Mouse (Mus musculus): ENCODE data around the gene Esam. TPM values are rescaled to one million over a fixed set of nuclear protein-coding genes. Genes with fewer than 3 reads are reported as not detected.

The Esam gene
- polyA plus RNA-seq, 1 experiment from 2014 or later, result 47.0 TPM

DNA sequence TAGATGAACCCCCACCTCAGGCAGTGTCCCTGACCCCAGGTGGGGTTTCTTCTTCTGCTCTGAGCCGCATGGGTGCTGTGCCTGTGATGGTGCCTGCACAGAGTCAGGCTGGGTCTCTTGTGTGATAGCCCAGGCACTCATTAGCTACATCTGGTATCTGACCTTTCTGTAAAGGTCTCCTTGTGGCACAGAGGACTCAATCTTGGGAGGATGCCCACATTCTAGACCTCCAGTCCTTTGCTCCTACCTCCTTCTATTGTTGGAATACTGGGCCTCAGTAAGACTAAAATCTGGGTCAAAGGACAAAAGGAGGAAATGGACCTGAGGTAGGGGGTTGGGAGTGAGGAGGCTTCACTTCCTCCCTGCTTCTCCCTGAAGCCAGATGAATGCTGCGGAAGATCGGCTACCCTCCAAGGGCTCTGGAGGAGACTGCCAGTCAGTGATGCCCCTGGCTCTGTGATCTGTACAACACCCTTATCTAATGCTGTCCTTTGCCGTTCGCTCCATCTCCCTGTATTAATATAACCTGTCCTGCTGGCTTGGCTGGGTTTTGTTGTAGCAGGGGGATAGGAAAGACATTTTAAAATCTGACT lies 9.9 kb downstream of the Esam start:
- Histone ChIP-seq H3K4me1 (no peaks in the 10 kb centered on the region), H3K27me3 (replicated peaks) (peaks cover 8% of the 10 kb centered on the region; the same call in 1 of the 2 replicates), H3K9me3 (no peaks in the 10 kb centered on the region), H3K4me2 (no peak overlapping the region), H3K27ac (no peak overlapping the region), H3K4me3 (no peak overlapping the region), H3K36me3 (replicated peaks) (no peaks in the 10 kb centered on the region), H3K9ac (no peak overlapping the region)
- 82% methylated on average over 5 of the region's 5 CpGs for WGBS
- ATAC-seq (replicated peaks), result 0 out of 2 replicates have a peak, but pooled peaks have one; percentile 20

DNA sequence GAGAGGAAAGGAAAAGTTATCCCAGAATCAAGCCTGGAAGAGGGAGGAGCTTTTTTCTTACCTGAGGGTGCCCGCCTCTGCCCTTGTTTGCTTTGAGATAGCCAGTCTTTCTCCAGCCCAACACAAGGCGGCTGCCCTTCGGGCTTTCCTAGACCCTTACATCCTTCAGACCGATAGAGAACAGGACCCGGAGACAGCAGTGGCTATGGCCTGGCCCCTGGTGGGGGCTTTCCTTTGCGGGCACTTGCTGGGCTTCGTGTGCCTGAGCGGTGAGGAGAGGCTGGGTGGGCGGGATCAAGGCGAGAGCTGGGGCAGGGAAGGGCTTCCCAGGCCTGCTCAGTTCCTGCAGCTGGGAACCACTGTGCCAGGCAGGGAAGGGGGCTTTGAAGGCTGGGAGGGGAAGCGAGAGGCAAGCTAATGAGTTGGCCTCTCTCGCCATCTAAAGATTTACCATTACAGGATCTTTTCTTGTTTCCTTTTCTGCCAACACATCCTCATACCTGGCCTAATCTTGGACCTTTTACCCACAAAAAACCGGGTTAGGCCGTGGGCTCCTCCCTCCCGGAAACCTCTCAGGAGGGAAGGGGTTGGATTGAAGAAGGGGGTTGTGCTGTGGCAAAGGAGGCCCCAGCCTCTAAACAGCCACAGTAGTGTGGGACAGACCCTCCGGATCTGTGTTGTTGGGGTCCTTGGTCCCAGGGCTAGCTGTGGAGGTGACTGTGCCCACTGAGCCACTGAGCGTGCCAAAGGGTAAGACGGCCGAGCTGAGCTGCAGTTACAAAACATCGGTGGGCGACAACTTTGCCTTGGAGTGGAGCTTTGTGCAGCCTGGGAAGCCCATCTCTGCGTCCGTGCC lies 11.5 kb downstream of the Esam start, which contains the start of gene Vsig2:
Vsig2 (plus strand) TSS at position 86 of the 856 bp plus-strand sequence.
- no peak within 1 kb of the TSS for H3K9ac ChIP-seq
- no peaks in the 10 kb centered on the region for H3K9me3 ChIP-seq
- H3K4me1 ChIP-seq, result peaks cover 2% of the 10 kb centered on the region; the same call in 1 of the 2 replicates
- 49% methylated on average over 23 of the region's 23 CpGs for WGBS
- no peak within 1 kb of the TSS for H3K27ac ChIP-seq
- H3K4me3 ChIP-seq, result no peak within 1 kb of the TSS
- ATAC-seq (replicated peaks), result no peak
- no peak within 1 kb of the TSS for H3K4me2 ChIP-seq
- no peaks in the 10 kb centered on the region for H3K36me3 ChIP-seq (replicated peaks)
- peaks cover 8% of the 10 kb centered on the region; the same call in 1 of the 2 replicates for H3K27me3 ChIP-seq (replicated peaks)

DNA sequence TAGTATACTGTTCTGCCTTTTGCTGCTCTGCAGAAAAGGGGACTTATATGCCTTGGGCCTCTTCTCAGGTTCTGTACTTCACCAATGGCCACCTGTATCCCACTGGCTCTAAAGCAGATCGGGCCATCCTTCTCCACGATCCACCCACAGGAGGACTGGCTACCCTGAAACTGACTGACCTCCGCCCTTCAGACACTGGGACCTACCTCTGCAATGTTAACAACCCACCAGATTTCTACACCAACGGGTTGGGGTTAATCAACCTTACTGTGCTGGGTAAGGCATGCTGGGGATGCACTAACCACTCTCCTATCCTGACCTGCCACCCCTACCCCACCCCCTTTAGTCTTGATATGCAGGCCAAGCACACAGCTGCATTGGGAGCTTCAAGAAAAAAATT lies 12.3 kb downstream of the Esam start:
- ATAC-seq (replicated peaks), result no peak

DNA sequence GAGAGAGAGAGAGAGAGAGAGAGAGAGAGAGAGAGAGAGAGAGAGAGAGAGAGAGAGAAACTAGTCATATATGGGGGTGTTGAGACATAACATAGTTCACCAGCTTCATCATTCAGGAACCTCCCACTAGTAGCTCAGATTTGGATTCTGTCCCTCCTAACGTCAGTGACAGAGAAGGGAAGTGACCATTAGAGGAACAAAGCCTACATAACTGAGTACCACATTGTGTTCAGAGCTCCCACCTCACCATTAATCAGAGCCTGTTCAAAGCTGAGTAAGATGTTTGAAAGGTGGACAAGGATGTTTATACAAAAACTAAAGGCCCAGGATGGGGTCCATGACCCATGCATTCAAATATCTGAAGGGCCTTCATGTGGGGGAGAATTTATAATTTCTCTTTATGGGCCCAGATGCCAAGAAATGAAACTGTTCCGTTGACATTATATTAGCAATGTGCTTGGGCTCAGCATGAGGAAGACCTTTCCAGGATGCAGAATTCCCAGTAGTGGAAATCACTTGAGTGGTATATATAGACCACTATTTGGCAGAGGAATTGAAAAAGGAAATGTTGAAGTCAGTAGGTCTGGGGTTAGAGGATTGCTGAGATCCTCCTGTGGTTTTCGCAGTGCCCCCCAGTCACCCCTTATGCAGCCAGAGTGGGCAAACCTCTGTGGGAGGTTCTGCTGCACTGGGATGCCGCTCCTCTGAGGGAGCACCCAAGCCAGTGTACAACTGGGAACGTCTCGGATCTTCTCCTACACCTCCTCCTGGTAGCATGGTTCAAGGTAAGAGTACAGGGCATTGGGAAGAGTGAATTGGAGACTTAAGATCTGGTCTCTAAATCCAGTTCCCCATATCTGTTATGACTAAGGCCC lies 13.1 kb downstream of the Esam start:
- ATAC-seq (replicated peaks), result no peak
- no peaks in the 10 kb centered on the region for H3K36me3 ChIP-seq (replicated peaks)
- H3K9ac ChIP-seq, result no peak overlapping the region
- H3K4me3 ChIP-seq, result no peak overlapping the region
- no peak overlapping the region for H3K4me2 ChIP-seq
- H3K4me1 ChIP-seq, result peaks cover 16% of the 10 kb centered on the region
- H3K27ac ChIP-seq, result no peak overlapping the region
- H3K27me3 ChIP-seq (replicated peaks), result peaks cover 18% of the 10 kb centered on the region
- WGBS, result 81% methylated on average over 6 of the region's 6 CpGs
- no peaks in the 10 kb centered on the region for H3K9me3 ChIP-seq

More for the DNA sequence above, 12.3 kb downstream of the Esam start:
- Histone ChIP-seq H3K4me3 (no peak overlapping the region), H3K36me3 (replicated peaks) (no peaks in the 10 kb centered on the region), H3K4me1 (peaks cover 9% of the 10 kb centered on the region), H3K9ac (no peak overlapping the region), H3K4me2 (no peak overlapping the region), H3K27ac (no peak overlapping the region), H3K9me3 (no peaks in the 10 kb centered on the region), H3K27me3 (replicated peaks) (peaks cover 11% of the 10 kb centered on the region)
- 94% methylated on average over 4 of the region's 4 CpGs for WGBS

DNA sequence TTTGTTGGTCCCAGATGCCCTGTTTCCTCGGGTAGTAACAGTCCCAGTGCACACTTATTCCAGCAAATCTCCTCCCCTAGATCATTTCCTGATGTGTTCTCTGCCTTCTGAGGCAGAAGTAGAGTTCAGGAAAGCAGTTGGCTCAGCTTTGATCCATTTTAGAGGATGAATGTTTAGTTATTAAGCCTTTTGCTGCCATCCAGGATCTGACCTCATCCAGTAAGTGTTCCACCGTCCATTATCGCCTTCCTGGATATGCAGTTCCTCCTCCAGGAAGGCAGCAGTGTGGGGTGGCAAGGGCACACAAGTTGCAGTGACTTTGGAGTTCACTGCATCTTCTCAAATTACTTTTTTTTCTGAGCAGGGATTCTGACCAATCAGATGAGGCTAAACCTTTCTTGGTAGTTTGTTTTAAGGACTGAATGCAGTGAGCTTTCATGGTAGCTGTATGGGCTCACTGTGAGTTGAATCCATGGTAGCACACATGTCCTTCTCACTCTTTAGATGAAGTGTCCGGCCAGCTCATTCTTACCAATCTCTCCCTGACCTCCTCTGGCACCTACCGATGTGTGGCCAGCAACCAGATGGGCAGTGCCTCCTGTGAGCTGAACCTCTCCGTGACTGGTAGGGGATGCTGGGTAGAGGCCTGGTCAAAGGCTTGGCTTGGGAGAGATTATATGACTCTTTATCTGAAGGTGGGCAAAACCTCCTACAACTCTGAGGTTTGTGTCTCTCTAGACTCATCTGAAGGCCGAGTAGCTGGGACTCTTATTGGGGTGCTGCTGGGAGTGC lies 14.2 kb downstream of the Esam start:
- H3K36me3 ChIP-seq (replicated peaks), result no peaks in the 10 kb centered on the region
- 73% methylated on average over 7 of the region's 7 CpGs for WGBS

DNA sequence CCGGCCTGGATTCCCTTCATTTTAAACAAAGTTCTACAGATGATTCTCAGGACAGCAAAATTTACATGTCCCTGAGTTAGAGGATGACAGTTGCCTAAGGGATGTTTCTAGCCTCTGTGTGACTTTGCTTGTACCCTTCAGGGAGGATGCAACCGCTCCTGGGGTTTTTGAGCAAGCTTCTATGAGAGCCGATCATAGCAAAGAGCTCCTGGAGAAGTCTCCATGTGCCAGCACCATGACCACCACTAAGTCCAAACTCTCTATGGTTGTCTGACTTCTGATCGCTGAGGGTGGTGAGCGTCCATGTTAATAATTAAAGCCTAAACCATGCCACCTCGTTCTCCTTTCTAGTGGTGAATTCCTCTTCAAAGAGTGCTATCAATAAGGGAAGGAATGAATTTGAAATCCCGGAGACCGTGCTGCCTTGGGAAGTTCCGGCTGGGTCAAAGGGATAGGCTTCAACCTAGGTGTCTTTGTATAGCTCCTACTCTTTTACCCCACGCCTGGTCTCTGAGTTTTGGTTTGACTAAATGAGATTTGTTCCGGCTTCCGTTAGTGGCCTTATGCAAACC lies 16.1 kb downstream of the Esam start:
- 24% methylated on average over 12 of the region's 12 CpGs for WGBS
- H3K27ac ChIP-seq, result no peak overlapping the region
- H3K9me3 ChIP-seq, result no peaks in the 10 kb centered on the region
- no peak overlapping the region for H3K9ac ChIP-seq
- ATAC-seq (replicated peaks), result no peak
- H3K27me3 ChIP-seq (replicated peaks), result peaks cover 28% of the 10 kb centered on the region
- peak overlapping the region; percentile 60 for H3K4me2 ChIP-seq
- H3K36me3 ChIP-seq (replicated peaks), result no peaks in the 10 kb centered on the region
- H3K4me3 ChIP-seq, result peak overlapping the region; percentile 30; the same call in 1 of the 2 replicates
- H3K4me1 ChIP-seq, result peaks cover 19% of the 10 kb centered on the region

More for the DNA sequence above, 14.2 kb downstream of the Esam start:
- H3K27ac ChIP-seq, result no peak overlapping the region
- ATAC-seq (replicated peaks), result no peak
- H3K4me1 ChIP-seq, result peaks cover 19% of the 10 kb centered on the region
- no peak overlapping the region for H3K9ac ChIP-seq
- no peak overlapping the region for H3K4me3 ChIP-seq
- H3K4me2 ChIP-seq, result no peak overlapping the region
- peaks cover 25% of the 10 kb centered on the region for H3K27me3 ChIP-seq (replicated peaks)
- H3K9me3 ChIP-seq, result no peaks in the 10 kb centered on the region

DNA sequence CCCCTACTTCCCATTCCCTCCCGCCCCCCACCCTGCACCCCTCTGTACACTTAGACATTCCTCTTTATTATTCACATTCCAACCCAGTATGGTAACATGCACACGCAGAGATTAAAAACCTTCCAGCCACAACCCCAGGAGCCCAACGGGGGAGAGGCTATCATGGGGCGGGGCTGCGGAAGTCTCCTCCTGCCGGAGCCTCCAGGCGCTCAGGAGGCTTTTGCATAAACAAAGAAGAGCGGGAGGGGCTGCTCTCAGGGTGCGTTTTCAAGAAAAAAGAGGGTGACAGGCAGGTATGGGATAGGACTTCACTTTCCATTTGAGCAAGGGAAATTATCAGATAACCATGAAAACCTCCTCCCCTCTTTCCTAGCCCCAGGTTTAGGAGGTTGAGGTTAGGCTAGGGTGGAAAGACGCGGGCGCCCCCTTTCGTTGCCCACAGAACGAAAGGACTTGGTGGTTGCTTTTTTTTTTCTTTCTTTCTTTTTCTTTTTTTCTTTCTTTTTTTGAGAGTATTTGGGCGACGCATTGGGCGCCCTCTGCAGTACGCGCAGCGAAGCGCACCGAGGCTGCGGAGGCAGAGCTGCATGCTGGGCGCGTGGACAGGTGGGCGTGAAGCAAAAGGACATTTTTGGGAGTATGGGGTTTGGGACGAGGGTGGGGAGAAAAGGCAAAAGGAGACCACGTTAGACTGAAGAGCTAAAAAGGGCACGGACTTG lies 16.7 kb downstream of the Esam start:
- under 1% methylated on average over 29 of the region's 29 CpGs for WGBS

DNA sequence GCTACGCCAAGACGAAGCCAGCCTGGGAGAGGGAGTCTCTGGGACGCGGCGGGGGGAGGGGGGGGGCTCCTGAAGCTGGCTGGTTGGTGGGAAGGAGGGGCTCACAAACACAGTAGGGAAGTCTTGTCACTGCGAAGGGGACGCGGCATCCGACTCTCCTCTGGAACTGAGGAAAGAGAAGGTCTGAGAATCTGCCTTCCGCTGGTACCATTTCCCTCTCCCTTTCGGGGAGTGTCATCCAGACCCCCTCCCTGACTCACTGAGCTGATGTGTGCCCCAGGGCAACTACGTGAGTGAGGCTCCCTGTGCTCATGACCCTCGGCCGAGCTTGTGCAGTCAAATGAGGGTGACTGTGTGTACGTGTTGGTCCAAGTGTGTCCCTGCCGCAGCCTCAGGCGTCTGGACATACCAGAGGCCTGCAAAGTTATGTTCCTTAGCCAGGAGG lies 17.3 kb downstream of the Esam start:
- 8% methylated on average over 17 of the region's 17 CpGs for WGBS
- ATAC-seq (replicated peaks), result peak; percentile 65
- H3K9ac ChIP-seq, result no peak overlapping the region

More for the DNA sequence above, 16.7 kb downstream of the Esam start:
- peaks cover 33% of the 10 kb centered on the region for H3K27me3 ChIP-seq (replicated peaks)
- H3K4me3 ChIP-seq, result peak overlapping the region; percentile 30
- H3K4me1 ChIP-seq, result peaks cover 19% of the 10 kb centered on the region
- peak; percentile 75 for ATAC-seq (replicated peaks)
- no peak overlapping the region for H3K27ac ChIP-seq
- H3K9me3 ChIP-seq, result no peaks in the 10 kb centered on the region
- no peak overlapping the region for H3K9ac ChIP-seq
- H3K36me3 ChIP-seq (replicated peaks), result no peaks in the 10 kb centered on the region
- peak overlapping the region; percentile 60 for H3K4me2 ChIP-seq

DNA sequence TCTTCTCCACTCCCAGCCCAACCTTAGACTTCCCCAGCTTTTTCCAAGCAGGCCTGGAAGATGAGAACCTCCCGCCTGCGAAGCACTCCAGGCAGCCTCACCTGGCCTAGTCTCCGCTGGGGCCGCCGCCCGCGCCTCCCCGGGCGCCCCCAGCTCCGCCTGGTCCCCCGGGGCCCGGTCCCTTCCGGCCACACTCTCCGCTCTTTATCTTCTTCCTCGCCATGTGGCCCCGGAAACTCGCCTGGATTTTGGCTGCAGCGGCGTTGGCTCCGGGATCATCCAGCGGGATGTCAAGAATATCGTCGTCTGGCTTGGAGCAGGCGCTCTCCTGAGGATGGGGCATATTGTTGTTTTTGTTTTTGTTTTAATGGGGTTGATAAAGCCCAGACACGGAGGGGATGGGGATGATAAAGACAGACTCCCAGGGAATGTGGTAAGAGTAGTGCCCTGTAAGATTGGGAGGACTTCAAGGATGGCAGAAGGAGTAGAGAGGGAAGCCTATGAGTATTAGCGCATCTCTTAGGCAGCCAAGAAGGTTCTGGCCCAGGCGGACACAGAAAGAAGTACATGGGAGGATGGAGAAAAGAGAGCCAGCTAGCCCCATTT lies 18.1 kb downstream of the Esam start:
- Histone ChIP-seq H3K36me3 (replicated peaks) (no peaks in the 10 kb centered on the region), H3K4me2 (peak overlapping the region; percentile 17), H3K27ac (no peak overlapping the region), H3K9ac (no peak overlapping the region), H3K27me3 (replicated peaks) (peaks cover 46% of the 10 kb centered on the region), H3K4me1 (peaks cover 19% of the 10 kb centered on the region), H3K4me3 (no peak overlapping the region), H3K9me3 (no peaks in the 10 kb centered on the region)
- ATAC-seq (replicated peaks), result peak; percentile 19; the same call in 1 of the 2 replicates
- WGBS, result 12% methylated on average over 27 of the region's 27 CpGs

More for the DNA sequence above, 17.3 kb downstream of the Esam start:
- peaks cover 39% of the 10 kb centered on the region for H3K27me3 ChIP-seq (replicated peaks)
- H3K27ac ChIP-seq, result no peak overlapping the region
- H3K4me3 ChIP-seq, result peak overlapping the region; percentile 30
- H3K4me1 ChIP-seq, result peaks cover 19% of the 10 kb centered on the region
- H3K4me2 ChIP-seq, result peak overlapping the region; percentile 60
- H3K36me3 ChIP-seq (replicated peaks), result no peaks in the 10 kb centered on the region
- no peaks in the 10 kb centered on the region for H3K9me3 ChIP-seq

DNA sequence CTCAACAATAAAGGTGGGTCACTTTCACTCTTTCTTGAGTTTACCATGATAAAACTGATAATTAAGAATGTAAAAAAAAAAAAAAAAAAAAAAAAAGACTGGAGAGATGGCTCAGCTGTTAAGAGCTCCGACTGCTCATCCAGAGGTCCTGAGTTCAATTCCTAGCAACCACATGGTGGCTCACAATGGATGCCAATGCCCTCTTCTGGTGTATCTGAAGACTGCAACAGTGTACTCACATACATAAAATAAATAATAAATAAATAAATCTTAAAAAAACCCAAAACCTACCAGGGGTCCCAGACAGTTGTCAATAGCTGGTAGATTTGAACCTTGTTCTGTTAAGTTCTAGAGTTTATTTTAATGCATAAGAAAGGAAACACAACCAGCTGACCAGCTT lies 19.0 kb downstream of the Esam start:
- H3K4me3 ChIP-seq, result no peak overlapping the region

More for the DNA sequence above, 19.0 kb downstream of the Esam start:
- H3K4me1 ChIP-seq, result peaks cover 23% of the 10 kb centered on the region
- H3K27ac ChIP-seq, result no peak overlapping the region
- H3K27me3 ChIP-seq (replicated peaks), result peaks cover 52% of the 10 kb centered on the region
- no peak for ATAC-seq (replicated peaks)
- WGBS, result 84% methylated on average over 1 of the region's 1 CpGs
- no peaks in the 10 kb centered on the region for H3K9me3 ChIP-seq
- H3K36me3 ChIP-seq (replicated peaks), result no peaks in the 10 kb centered on the region
- no peak overlapping the region for H3K9ac ChIP-seq
- no peak overlapping the region for H3K4me2 ChIP-seq
